Mouse (Mus musculus) monocyte, adult 2 months (primary cell): ENCODE results near the gene Celsr1.

Experiments used
- DNase-seq, 2 experiments: peaks; one replicate each; pipeline ENCODE4 v3.0.0; 2022; ENCODE audit warnings: low spot score in 2 of 2, low read depth in 1 of 2

The Celsr1 gene

DNA sequence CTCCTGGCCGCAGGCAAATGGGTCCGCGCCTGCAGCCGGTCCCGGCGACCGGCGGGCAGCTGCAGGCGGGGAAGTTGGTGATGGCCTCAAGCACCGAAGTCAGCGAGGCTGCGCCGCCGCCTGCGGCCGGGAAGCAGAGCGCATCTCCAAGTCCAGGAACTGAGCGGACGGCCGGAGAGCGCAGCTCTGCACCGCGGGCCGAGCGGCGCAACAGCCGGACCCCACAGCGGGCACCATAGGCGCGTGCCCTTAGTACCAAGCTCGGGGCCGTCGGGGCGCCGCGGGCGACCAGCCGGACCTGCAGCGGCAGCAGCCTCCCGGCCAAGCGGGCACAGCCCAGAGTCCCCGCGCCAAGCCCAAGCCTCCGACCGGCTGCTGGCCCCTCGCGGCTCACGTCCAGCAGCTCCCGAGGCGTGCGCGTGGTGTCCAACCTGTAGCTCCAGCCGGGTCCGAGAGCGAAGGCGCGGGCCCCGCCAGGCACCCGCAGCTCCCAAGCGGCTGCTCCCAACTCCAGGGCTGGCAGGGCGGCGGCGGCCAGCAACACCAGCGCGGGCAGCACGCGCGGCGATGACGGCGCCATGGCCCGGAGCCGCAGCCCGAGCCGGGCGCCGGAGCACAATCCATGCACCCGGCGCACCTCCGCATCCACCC, at the start of gene Celsr1:
Gene Celsr1 (minus strand): TSS at position 587 of the 651 bp plus-strand sequence.
- DNase-seq: no peak

DNA sequence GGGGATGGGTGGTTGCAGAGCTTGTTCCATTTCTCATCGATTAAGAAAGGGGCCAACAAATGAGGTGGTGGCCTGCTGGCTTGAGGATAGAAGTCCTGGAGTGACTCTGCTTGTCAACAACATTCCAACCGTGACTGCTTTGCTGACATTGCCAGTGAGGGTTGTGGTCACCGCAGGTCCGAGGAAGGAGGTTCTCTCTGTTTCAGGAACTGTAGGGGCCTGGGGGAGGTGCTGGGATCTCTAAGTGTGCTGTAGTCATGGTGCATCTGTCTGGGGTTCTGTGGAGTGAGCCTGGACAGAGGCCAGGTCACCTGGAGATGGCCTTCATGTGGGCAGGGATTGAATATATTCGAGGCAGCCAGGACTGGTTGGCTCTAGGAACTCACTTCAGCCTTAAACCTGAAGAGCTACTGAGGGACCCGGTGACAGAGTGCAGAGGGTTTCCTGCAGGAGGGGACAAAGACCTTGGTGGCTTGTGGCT, 49.7 kb upstream of the Celsr1 start:
- no peak for DNase-seq

GRCm38 (mm10) chr15:86082551-86082961, 49.0 kb upstream of the Celsr1 start:
- DNase-seq: no peak

DNA sequence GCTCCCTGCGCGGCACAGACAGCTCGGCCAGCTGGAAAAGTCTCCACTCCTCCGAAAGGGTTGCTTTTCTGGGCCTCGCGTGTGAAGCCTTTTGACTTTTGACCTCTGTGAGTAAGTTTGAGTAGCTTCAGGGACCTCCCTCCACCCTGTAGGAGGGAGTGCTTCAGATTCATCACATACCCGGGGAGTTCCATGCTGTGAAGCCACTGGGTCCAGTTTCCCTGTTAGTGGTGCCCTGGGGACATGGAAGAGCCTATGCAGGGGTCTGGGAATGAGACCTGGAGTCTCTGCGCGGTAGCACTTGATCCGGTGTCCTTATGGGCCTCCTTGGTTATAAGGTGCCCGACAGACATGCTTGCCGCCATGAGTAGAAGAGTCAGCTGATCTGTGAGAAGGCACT, 48.1 kb upstream of the Celsr1 start:
- DNase-seq: no peak

GRCm38 (mm10) chr15:86080408-86080807, 46.8 kb upstream of the Celsr1 start:
- no peak for DNase-seq

DNA sequence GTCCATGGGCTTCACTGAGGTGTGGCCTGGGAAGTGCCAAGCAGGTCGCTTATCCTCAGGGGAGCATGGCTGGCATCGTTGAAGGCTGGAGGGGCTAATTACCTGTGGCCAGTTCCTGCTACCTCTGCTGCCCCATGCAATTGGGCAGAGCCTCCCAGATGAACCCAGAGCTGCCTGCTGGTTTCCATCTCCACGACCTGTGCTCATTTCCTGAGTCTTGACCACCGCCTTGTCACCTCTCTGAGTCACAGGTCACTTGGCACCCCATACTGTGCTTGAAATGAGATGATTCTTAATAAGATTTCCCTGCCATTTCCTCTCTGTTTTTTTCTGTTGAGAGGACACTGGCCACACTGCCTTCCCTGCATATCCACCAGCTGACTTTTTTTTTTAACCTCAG, 46.3 kb upstream of the Celsr1 start:
- no peak for DNase-seq

DNA sequence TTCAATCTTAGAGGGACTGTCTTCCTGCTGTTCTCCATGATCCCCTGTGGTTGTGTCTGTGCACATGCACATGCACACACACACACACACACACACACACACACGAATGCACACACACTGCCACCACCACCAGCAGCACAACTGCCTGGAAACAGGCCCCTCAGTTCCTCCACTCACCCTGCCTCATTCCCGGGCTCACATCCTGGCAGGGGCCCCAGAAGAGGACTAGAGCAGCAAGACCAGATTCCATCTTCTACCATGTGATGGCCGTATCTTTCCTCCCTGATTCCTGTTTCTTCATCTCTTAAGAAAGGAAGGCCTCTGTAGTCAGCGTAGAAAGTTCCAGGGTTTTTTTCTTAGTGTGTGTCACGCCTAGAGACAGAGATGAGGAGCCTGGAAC, 45.9 kb upstream of the Celsr1 start:
- DNase-seq: no peak

DNA sequence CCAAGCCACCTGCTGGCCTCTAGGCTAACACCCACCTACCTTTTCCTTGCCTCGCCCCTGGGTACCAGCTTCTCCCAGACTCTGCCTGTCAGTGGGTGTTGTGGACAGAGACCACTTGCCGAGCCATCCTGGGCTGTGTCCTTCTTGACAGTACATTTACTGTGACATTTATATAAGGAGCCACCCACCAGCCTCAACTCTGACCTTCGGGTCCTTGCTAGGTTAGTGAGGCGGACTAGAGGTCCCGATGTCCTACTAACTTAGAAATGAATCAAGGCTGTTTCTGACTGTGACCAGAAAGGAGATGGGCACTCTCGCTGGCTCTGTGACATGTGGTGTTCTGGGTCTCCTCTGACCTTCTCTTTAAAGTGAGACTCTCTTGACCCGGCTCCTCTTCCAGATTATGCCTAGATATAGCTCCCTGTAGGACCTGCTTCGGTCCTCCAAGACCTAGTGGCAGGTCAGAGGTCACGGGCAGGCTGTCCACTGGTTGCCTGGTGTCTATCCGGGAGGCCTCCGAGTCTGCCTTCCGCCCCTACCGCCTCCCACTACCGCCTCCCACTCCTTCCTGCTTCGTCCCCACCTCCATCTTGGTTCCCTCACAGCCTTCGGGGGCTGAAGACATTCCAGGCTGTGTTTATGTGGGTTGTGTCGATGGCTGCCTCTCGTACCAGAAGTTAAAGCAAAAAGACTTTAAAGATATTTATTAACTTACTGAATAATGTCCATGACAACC, 45.1 kb upstream of the Celsr1 start:
- DNase-seq: no peak

DNA sequence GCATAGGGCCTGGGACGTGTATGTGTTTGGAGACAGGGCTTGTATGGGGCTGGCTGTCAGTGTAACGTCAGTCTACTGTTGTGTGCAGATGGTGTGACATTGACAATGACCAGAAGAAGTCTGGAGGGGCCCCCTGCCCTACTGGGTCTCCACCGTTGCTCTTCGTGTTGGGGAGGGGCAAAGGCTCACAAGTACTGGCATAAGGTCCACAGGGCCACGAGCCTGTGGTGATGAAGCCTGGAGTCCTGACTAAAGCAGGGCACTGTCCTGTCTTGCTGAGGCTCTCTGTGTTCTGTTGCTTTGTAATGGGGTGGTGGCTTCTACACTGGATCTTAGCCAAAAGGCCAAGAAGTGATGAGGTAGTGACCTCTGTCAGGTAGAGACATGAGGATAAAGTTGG, 44.4 kb upstream of the Celsr1 start:
- DNase-seq: no peak

GRCm38 (mm10) chr15:86076378-86076777, 42.8 kb upstream of the Celsr1 start:
- no peak for DNase-seq

DNA sequence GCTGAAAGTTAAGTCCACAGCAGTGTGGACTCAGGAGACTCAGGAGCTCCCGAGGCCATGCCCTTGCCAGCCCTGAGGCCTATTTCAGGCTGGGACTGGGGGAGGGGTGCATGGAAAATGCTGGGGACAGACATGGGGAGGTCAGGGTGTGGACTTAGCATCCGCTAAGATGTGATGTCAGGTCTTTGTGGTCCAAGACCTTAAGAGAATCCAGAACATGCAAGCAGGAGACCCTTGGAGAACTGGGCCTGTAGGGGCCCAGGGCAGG, 42.4 kb upstream of the Celsr1 start:
- DNase-seq: no peak

- no peak for DNase-seq
Measured at GRCm38 (mm10) chr15:86075305-86076047, 41.9 kb upstream of the Celsr1 start.

DNA sequence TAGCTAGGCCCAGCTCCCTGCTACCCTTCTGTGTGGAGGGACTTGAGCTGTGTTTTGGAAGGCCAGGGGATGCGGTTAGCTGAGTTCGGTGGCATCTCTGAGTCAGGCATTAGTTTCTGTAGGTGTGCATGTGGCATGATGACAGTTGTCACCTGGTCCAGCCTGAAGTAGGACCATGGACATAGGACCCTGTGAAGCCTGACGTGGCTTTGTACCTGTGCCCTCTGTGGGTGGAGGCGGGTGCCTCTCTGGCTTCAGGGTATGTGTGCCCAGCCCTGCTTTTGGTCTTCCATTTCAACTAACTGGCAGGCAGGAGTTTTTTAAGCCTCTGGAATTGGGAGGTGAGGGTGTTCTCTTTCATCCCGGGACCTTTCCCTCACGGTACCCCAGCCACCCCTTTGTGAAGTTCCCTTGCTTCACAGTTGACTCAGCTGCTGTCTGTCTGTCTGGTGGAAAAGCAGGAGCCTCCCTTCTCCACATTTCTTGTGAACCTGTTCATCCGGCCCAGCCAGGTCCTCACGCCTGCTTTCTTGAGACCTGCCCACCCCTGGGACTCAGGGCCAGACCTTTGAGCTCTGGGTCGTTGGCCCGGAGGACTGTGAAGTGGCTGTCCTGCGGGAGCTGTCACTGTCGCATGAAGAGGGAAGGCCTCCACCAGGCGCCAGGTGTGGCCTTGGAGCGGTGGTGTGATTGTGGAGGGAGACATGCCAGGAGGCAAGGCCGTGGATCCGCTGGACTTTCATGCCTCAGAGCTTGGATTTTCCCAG, 40.8 kb upstream of the Celsr1 start:
- DNase-seq: no peak

GRCm38 (mm10) chr15:86071166-86071565, 37.6 kb upstream of the Celsr1 start:
- DNase-seq: no peak

GRCm38 (mm10) chr15:86070368-86070767, 36.8 kb upstream of the Celsr1 start:
- DNase-seq: no peak

GRCm38 (mm10) chr15:86069011-86069791, 35.6 kb upstream of the Celsr1 start:
- DNase-seq: no peak

DNA sequence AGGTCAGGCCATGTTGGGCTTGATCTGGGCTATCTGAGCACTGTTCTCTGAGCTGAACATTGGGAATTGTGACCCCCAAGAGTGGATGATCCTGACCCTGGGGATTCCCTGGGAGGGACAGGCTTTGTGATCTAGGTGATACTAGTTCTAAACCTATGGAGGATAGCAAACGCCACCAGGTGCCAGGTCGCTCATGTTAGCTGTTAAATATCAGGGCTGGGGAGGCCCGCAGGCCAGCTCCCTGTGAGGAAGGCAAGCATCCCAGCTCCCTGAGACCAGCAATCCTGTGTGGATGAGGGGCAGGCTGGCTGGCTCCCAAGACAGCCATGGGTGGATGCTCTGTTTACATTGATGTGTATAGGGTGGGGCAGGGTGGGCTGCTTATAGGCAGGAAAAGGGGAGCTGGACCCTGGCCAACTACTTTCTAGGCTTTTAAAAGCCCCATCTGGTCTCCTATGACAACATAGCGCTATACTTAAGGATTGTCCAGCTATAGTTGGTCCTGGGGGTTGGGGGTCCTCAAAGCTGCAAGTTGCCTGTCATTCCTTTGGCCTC, 34.4 kb upstream of the Celsr1 start:
- DNase-seq: no peak

DNA sequence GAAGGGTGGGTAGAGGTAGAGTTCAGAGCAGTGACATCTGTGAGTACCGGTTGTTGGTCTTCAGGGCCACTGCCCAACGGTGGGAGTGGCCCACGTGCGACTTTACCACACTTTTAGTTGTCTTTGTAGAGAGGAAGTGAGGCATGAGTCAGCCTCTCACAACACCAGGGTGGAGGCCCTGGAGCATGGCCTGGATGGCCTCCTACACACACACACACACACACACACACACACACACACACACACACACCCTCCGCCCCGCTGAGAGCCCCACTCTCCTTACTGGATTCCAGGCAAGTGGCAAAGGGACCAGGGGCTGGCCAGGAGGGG, 34.0 kb upstream of the Celsr1 start:
- DNase-seq: peak; percentile 64 to 79

DNA sequence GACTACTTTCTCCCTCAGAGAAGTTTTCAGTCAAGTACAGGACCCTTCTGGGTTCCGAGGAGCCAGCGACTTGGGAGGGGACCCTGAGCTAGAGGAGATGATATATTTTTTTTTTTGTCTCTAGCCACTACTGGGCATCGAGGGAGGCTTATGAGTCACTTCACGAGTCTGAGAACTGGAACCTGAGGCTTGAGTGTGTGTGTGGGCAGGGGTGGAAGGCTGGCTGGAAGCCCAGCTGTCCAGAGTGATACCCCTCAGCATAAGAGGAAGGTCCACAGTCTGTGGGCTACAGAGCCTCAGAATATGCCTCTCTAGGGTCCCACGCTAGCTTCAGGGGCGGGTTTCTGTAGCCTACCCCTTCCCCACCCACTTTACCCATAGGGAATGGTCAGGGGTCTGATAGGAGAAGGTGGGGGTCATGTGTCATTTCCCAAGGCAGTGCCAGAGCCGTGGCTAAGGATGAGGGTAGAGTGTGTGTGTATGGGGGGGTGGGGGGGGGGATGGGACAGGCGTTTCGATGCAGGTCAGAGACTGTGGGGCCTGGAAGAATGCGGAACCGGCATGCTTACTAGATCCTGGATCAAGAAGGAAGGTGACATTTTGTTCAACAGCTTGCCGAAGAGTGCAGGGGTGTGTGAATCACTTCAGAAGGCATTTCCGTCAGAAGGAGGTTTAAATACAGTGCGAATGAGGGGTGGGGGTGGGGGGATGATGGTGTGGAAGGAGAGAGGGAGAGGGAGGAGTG, 33.4 kb upstream of the Celsr1 start:
- DNase-seq: no peak

- no peak for DNase-seq
Measured at GRCm38 (mm10) chr15:86065367-86065766, 31.8 kb upstream of the Celsr1 start.
